Mouse (Mus musculus) CH12.LX (cell line): ENCODE data around the gene Tnfaip3.

Experiments
- CTCF ChIP-seq, 2 experiments: IDR thresholded peaks in 1 of 2; conservative IDR thresholded peaks in 1 of 2; 2 replicates each; pipeline ENCODE4 v1.5.1; 2011 to 2012; ENCODE audit warnings: low read depth in 2 of 2, low read length in 2 of 2, improper control_type of control experiment in 1 of 2, inconsistent platforms in 1 of 2, mild to moderate bottlenecking in 1 of 2, moderate library complexity in 1 of 2
- GABPA ChIP-seq: IDR thresholded peaks from 2 replicates; pipeline ENCODE4 v1.6.1; 2012; ENCODE audit warnings: low read depth, low read length, improper control_type of control experiment, inconsistent platforms; ENCODE audit not compliant: insufficient replicate concordance
- MEF2A ChIP-seq: IDR thresholded peaks from 2 replicates; pipeline ENCODE4 v1.6.1; 2014; ENCODE audit warnings: low read depth, mild to moderate bottlenecking, inconsistent platforms, low read length, improper control_type of control experiment, borderline replicate concordance
- POLR2A ChIP-seq: IDR thresholded peaks from 2 replicates; pipeline ENCODE4 v1.6.1; 2011; ENCODE audit warnings: low read depth, mild to moderate bottlenecking, improper control_type of control experiment, low read length
- USF1 ChIP-seq: IDR thresholded peaks from 2 replicates; pipeline ENCODE4 v1.6.1; 2014; ENCODE audit warnings: low read depth, mild to moderate bottlenecking, inconsistent platforms, low read length, improper control_type of control experiment

DNA sequence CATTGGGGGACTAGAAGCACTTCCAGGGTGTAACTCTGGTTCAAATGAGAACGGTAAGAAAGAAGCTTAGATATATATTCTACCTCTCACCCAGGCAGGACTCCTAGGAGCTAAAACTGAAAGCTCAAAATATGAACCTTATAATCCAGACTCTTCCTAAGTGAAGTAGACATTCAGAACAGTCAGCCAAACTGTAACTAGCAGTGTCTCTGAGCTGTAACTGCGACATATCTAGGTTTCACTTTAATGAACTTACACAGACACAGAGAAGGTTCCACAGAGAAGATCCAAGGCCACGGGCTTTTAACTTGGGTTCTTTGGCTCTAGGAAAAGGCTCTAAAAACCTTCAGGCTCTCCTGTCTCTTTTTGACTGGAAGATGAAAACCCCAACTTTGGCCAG, 45.7 kb upstream of the Tnfaip3 start:
- no peak for TF ChIP-seq GABPA
- no peak for TF ChIP-seq USF1
- TF ChIP-seq POLR2A, result no peak
- TF ChIP-seq CTCF (conservative IDR thresholded peaks at IDR 0.05 in 1 of 2, IDR thresholded peaks at IDR 0.05 in 1 of 2; ENCODE audit: low read depth in 2 of 2, low read length in 2 of 2), result no peak
- no peak for TF ChIP-seq MEF2A
